Mouse (Mus musculus): ENCODE data around the gene Lrrfip2. TPM values are rescaled to one million over a fixed set of nuclear protein-coding genes. Genes with fewer than 3 reads are reported as not detected.
A peak's percentile ranks its signal among the peaks of the same experiment; 100 is the strongest.

The Lrrfip2 gene
- polyA plus RNA-seq, 1 experiment from 2014 or later: 18.5 TPM

DNA sequence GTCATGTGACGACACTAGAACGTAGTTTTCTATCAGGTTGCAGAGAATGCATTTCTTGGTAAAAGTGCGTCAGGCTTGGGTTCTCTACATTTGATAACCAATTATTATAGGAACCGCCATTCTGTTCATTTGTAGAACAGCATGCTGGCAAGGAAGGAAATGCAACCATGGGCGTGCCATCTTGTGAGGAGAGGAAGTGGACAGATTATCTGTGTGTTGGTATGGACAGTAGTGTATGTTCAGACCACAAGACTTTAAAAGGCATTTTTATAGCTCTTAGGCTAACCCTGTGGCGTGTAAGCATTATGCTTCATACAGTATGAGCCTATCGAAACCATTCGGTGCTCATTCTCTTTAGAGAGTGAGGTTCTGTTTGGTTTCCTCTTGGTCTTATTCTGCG lies 20.8 kb downstream of the Lrrfip2 start:
- Histone ChIP-seq H3K4me2 (ENCODE audit: low read depth, low read length) (no peak overlapping the region), H3K9me3 (ENCODE audit: low read length) (no peaks in the 10 kb centered on the region), H3K4me3 (ENCODE audit: low read depth, low read length) (no peak overlapping the region), H3K27ac (ENCODE audit: low read depth) (peak overlapping the region; percentile 55; the same call in 1 of the 2 replicates), H3K9ac (replicated peaks) (no peak overlapping the region), H3K4me1 (ENCODE audit: insufficient read depth) (peaks cover 15% of the 10 kb centered on the region), H3K27me3 (ENCODE audit: insufficient read depth, low read length) (no peaks in the 10 kb centered on the region), H3K36me3 (replicated peaks; ENCODE audit: insufficient read depth, low read length) (no peaks in the 10 kb centered on the region; the same call in 1 of the 2 replicates)
- no peak for DNase-seq
- 55% methylated on average over 9 of the region's 9 CpGs for WGBS (ENCODE audit: insufficient replicate concordance)
- TF ChIP-seq EP300 (IDR thresholded peaks at IDR 0.05; ENCODE audit: low read depth) (no peak), CTCF (IDR thresholded peaks at IDR 0.05; ENCODE audit: low read depth) (no peak)
- no peak for ATAC-seq

DNA sequence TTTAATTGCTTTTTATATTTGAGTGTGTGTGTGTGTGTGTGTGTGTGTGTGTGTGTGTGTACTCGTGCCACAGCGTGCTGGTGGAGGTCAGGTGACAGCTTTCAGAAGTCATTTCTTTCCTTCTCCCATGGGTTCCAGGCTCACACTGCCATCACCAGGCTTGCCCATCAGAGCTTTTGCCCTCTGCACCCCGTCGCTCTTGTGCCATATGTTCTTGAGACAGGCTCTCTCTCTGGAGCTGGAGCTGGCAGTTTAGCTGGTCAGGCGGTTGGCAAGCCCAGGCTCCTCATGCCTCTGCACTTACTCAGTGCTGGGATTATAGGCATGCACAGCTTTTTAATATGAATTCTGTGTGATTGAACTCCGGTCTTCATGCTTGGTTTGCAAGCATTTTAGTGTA lies 25.3 kb downstream of the Lrrfip2 start:
- 77% methylated on average over 6 of the region's 6 CpGs for WGBS (ENCODE audit: insufficient replicate concordance)
- DNase-seq: no peak
- no peak overlapping the region for H3K27ac ChIP-seq (ENCODE audit: low read depth)
- H3K27me3 ChIP-seq (ENCODE audit: insufficient read depth, low read length): no peaks in the 10 kb centered on the region
- H3K4me2 ChIP-seq (ENCODE audit: low read depth, low read length): no peak overlapping the region
- H3K9me3 ChIP-seq (ENCODE audit: low read length): no peaks in the 10 kb centered on the region
- no peaks in the 10 kb centered on the region; the same call in 1 of the 2 replicates for H3K36me3 ChIP-seq (replicated peaks; ENCODE audit: insufficient read depth, low read length)
- ATAC-seq: no peak
- TF ChIP-seq CTCF (IDR thresholded peaks at IDR 0.05; ENCODE audit: low read depth) (no peak), EP300 (IDR thresholded peaks at IDR 0.05; ENCODE audit: low read depth) (no peak)
- no peak overlapping the region for H3K4me3 ChIP-seq (ENCODE audit: low read depth, low read length)
- peaks cover 25% of the 10 kb centered on the region for H3K4me1 ChIP-seq (ENCODE audit: insufficient read depth)
- H3K9ac ChIP-seq (replicated peaks): no peak overlapping the region

GRCm38 (mm10) chr9:111143387-111143786 lies 26.0 kb downstream of the Lrrfip2 start:
- Histone ChIP-seq H3K9me3 (ENCODE audit: low read length) (no peaks in the 10 kb centered on the region), H3K4me2 (ENCODE audit: low read depth, low read length) (no peak overlapping the region), H3K9ac (replicated peaks) (no peak overlapping the region), H3K4me3 (ENCODE audit: low read depth, low read length) (no peak overlapping the region), H3K27me3 (ENCODE audit: insufficient read depth, low read length) (no peaks in the 10 kb centered on the region), H3K4me1 (ENCODE audit: insufficient read depth) (peaks cover 22% of the 10 kb centered on the region), H3K36me3 (replicated peaks; ENCODE audit: insufficient read depth, low read length) (no peaks in the 10 kb centered on the region; the same call in 1 of the 2 replicates), H3K27ac (ENCODE audit: low read depth) (no peak overlapping the region)
- ATAC-seq (peak; percentile 40; the same call in 1 of the 2 replicates), DNase-seq (no peak)
- WGBS (ENCODE audit: insufficient replicate concordance): 59% methylated on average over 1 of the region's 1 CpGs
- TF ChIP-seq EP300 (IDR thresholded peaks at IDR 0.05; ENCODE audit: low read depth): no peak
- no peak for TF ChIP-seq CTCF (IDR thresholded peaks at IDR 0.05; ENCODE audit: low read depth)

DNA sequence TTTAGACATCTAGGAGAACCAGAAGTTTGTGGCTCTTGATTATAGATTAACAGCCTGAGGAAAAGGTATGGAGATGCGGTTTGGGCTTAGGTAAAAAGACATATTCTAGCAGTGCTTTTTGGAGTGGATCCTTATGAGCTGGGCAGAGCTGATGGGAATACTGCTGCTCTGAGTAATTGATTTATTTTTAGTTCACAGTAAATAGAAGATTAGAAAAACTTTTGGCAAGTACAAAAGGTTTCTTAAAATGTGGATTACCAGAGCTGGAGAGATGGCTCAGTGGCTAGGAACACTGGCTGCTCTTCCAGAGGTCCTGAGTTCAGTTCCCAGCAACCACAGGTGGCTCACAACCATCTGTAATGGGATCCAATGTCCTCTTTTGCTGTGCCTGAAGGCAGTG lies 27.3 kb downstream of the Lrrfip2 start:
- Histone ChIP-seq H3K36me3 (replicated peaks; ENCODE audit: insufficient read depth, low read length) (no peaks in the 10 kb centered on the region; the same call in 1 of the 2 replicates), H3K27me3 (ENCODE audit: insufficient read depth, low read length) (no peaks in the 10 kb centered on the region), H3K4me1 (ENCODE audit: insufficient read depth) (peaks cover 26% of the 10 kb centered on the region), H3K9ac (replicated peaks) (no peak overlapping the region), H3K9me3 (ENCODE audit: low read length) (no peaks in the 10 kb centered on the region), H3K4me2 (ENCODE audit: low read depth, low read length) (no peak overlapping the region), H3K4me3 (ENCODE audit: low read depth, low read length) (no peak overlapping the region), H3K27ac (ENCODE audit: low read depth) (peak overlapping the region; percentile 53; the same call in 1 of the 2 replicates)
- 76% methylated on average over 1 of the region's 1 CpGs for WGBS (ENCODE audit: insufficient replicate concordance)
- no peak for TF ChIP-seq CTCF (IDR thresholded peaks at IDR 0.05; ENCODE audit: low read depth)
- TF ChIP-seq EP300 (IDR thresholded peaks at IDR 0.05; ENCODE audit: low read depth): no peak
- DNase-seq (no peak), ATAC-seq (no peak)

DNA sequence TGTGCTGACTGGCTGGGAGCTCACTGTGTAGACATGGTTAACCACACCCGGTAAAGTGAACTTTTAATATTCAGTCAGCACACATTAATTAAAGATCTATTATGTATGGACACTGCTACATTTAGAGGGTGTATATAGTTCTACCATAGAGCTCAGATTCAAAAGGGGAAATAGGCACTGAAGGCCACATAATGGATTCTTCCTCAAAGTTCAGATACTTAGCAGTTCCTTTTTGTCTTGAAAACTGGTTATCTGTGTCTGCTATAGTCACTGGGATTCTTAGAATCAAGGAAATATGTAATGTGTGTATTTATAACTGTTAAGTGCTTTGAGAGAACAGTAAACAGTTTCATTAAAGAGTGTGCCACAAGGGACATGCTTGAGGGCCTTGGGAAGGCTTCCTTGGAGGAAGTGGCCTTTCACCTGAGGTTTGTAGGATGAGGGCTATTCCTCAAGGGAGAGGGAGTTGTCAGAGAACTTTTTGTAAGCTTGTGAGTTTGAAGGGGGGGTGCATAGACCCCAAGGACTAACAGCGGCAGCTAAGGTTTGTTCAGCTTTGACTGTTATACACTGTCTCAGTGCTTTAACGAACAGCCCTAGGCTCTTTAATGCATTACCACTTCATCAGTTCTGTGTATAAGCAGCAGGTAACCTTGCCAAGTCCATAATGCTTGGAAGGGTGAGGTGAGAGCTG lies 28.3 kb downstream of the Lrrfip2 start:
- Histone ChIP-seq H3K4me1 (ENCODE audit: insufficient read depth) (peaks cover 26% of the 10 kb centered on the region), H3K9me3 (ENCODE audit: low read length) (no peaks in the 10 kb centered on the region), H3K36me3 (replicated peaks; ENCODE audit: insufficient read depth, low read length) (no peaks in the 10 kb centered on the region; the same call in 1 of the 2 replicates), H3K9ac (replicated peaks) (no peak overlapping the region), H3K4me3 (ENCODE audit: low read depth, low read length) (no peak overlapping the region), H3K27me3 (ENCODE audit: insufficient read depth, low read length) (no peaks in the 10 kb centered on the region), H3K4me2 (ENCODE audit: low read depth, low read length) (0 out of 2 replicates have a peak overlapping the region, but pooled peaks have one; percentile 15), H3K27ac (ENCODE audit: low read depth) (peak overlapping the region; percentile 70)
- TF ChIP-seq EP300 (IDR thresholded peaks at IDR 0.05; ENCODE audit: low read depth): no peak
- TF ChIP-seq CTCF (IDR thresholded peaks at IDR 0.05; ENCODE audit: low read depth): no peak
- WGBS (ENCODE audit: insufficient replicate concordance): 78% methylated on average over 3 of the region's 3 CpGs
- no peak for DNase-seq
- ATAC-seq: no peak

GRCm38 (mm10) chr9:111146216-111146798 lies 28.9 kb downstream of the Lrrfip2 start:
- no peak overlapping the region; the same call in 1 of the 2 replicates for H3K9ac ChIP-seq (replicated peaks)
- ATAC-seq (peak; percentile 46), DNase-seq (no peak)
- 67% methylated on average over 7 of the region's 7 CpGs for WGBS (ENCODE audit: insufficient replicate concordance)
- no peak overlapping the region for H3K4me3 ChIP-seq (ENCODE audit: low read depth, low read length)
- no peaks in the 10 kb centered on the region; the same call in 1 of the 2 replicates for H3K36me3 ChIP-seq (replicated peaks; ENCODE audit: insufficient read depth, low read length)
- peaks cover 26% of the 10 kb centered on the region for H3K4me1 ChIP-seq (ENCODE audit: insufficient read depth)
- peak overlapping the region; percentile 70 for H3K27ac ChIP-seq (ENCODE audit: low read depth)
- H3K4me2 ChIP-seq (ENCODE audit: low read depth, low read length): peak overlapping the region; percentile 56
- no peaks in the 10 kb centered on the region for H3K9me3 ChIP-seq (ENCODE audit: low read length)
- no peak for TF ChIP-seq EP300 (IDR thresholded peaks at IDR 0.05; ENCODE audit: low read depth)
- TF ChIP-seq CTCF (IDR thresholded peaks at IDR 0.05; ENCODE audit: low read depth): no peak
- H3K27me3 ChIP-seq (ENCODE audit: insufficient read depth, low read length): no peaks in the 10 kb centered on the region
